Mouse (Mus musculus) heart, postnatal 0 days (tissue): ENCODE data around the gene Acvrl1.

ENCODE experiments used
- CTCF ChIP-seq: IDR thresholded peaks from 2 replicates; pipeline ENCODE4 v1.5.1; 2016; ENCODE audit warnings: antibody characterized with exemption, control low read depth, low read depth
- EP300 ChIP-seq: IDR thresholded peaks from 2 replicates; pipeline ENCODE4 v1.6.1; 2016; ENCODE audit warnings: antibody characterized with exemption, low read depth

- TF ChIP-seq CTCF (no peak), EP300 (no peak)
Observed at GRCm38 (mm10) chr15:101084499-101084898, 43.8 kb upstream of the Acvrl1 start.
